Mouse (Mus musculus) cerebral cortex, adult 2 months (tissue): Measurements from ENCODE around the gene Rnaseh2c.

Source experiments
- WGBS: fragments of 180-500 bp; shearing (Covaris S2); methylation state at CpG from one replicate; pipeline ENCODE4 v1.1.7; 2018; 5-methylcytosine and 5-hydroxymethylcytosine counted together

The Rnaseh2c gene

GRCm38 (mm10) chr19:5601752-5602541 is at the start of gene Rnaseh2c:
Gene Rnaseh2c (plus strand): TSS chr19:5601873.
- WGBS: 1% methylated on average over 64 of the region's 64 CpGs

- 83% methylated on average over 8 of the region's 8 CpGs for WGBS
These were observed 47.9 kb upstream of the Rnaseh2c start for GRCm38 (mm10) chr19:5553802-5554201.

- 94% methylated on average over 14 of the region's 14 CpGs for WGBS
These were observed 47.5 kb upstream of the Rnaseh2c start for GRCm38 (mm10) chr19:5554212-5554611.

- 65% methylated on average over 7 of the region's 7 CpGs for WGBS
These were observed 43.5 kb upstream of the Rnaseh2c start for GRCm38 (mm10) chr19:5558169-5558568.

- WGBS: 77% methylated on average over 8 of the region's 8 CpGs
These were observed 42.9 kb upstream of the Rnaseh2c start for GRCm38 (mm10) chr19:5558770-5559169.

GRCm38 (mm10) chr19:5559229-5559628 is 42.4 kb upstream of the Rnaseh2c start:
- 33% methylated on average over 8 of the region's 8 CpGs for WGBS

GRCm38 (mm10) chr19:5559631-5560456 is 41.8 kb upstream of the Rnaseh2c start:
- 2% methylated on average over 69 of the region's 69 CpGs for WGBS

- 2% methylated on average over 57 of the region's 57 CpGs for WGBS
These were observed 41.1 kb upstream of the Rnaseh2c start, which contains the start of gene Ovol1 for GRCm38 (mm10) chr19:5560457-5561041. Gene Ovol1 (minus strand): TSS chr19:5560646.

- 47% methylated on average over 10 of the region's 10 CpGs for WGBS
These were observed 40.4 kb upstream of the Rnaseh2c start for GRCm38 (mm10) chr19:5561252-5561790.

- 72% methylated on average over 3 of the region's 3 CpGs for WGBS
These were observed 39.8 kb upstream of the Rnaseh2c start for GRCm38 (mm10) chr19:5561886-5562285.

- WGBS: 94% methylated on average over 10 of the region's 10 CpGs
These were observed 38.9 kb upstream of the Rnaseh2c start for GRCm38 (mm10) chr19:5562776-5563175.

GRCm38 (mm10) chr19:5566316-5566715 is 35.4 kb upstream of the Rnaseh2c start:
- 88% methylated on average over 5 of the region's 5 CpGs for WGBS

GRCm38 (mm10) chr19:5567180-5567533 is 34.5 kb upstream of the Rnaseh2c start:
- WGBS: 4% methylated on average over 26 of the region's 26 CpGs

GRCm38 (mm10) chr19:5567534-5568469 is 33.9 kb upstream of the Rnaseh2c start, which contains the start of gene Ap5b1:
Gene Ap5b1 (plus strand): TSS chr19:5568025.
- under 1% methylated on average over 102 of the region's 102 CpGs for WGBS

- 6% methylated on average over 27 of the region's 27 CpGs for WGBS
These were observed 33.1 kb upstream of the Rnaseh2c start for GRCm38 (mm10) chr19:5568470-5569140.

- 89% methylated on average over 10 of the region's 10 CpGs for WGBS
These were observed 32.2 kb upstream of the Rnaseh2c start for GRCm38 (mm10) chr19:5569521-5569920.

- 94% methylated on average over 32 of the region's 32 CpGs for WGBS
These were observed 31.1 kb upstream of the Rnaseh2c start for GRCm38 (mm10) chr19:5570353-5571246.

- WGBS: 76% methylated on average over 5 of the region's 5 CpGs
These were observed 29.8 kb upstream of the Rnaseh2c start for GRCm38 (mm10) chr19:5571831-5572230.
